Mouse (Mus musculus): ENCODE measurements at regions not wholly inside any gene's neighbourhood (a gene's known extent, or its start where the extent isn't known, plus 50 kb on each side); places are given as distances from the start of the nearest gene placed in this dataset.

DNA sequence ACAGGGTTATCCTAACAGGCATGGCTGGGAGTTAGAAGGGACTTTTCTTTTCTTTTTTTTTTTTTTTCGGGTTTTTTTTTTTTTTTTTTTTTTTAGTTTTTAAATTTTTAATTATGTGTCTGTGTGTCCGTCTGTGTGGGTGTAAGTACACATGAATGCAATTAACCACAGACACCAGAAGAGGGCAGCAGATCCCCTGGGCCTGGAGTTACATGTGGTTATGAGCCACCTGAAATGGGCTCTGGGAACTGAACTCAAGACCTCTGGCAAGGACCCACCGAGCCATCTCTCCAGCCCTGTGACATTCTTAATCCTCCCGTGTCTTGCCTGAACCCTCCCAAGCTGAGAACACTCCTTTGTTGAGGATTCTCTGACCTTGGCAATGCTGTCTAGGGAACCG lies 157.0 kb downstream of the Zfp36l2 start:
- TF ChIP-seq CTCF (IDR thresholded peaks at IDR 0.05; ENCODE audit: low read depth) (no peak), EP300 (IDR thresholded peaks at IDR 0.05; ENCODE audit: low read depth) (no peak)
